Mouse (Mus musculus): ENCODE data around the gene Fgf5. TPM values are rescaled to one million over a fixed set of nuclear protein-coding genes. Genes with fewer than 3 reads are reported as not detected.

Gene Fgf5
- polyA plus RNA-seq (2011; ENCODE audit: insufficient read depth, insufficient read length, low replicate concordance, missing spikeins), result not detected in 2 replicates

DNA sequence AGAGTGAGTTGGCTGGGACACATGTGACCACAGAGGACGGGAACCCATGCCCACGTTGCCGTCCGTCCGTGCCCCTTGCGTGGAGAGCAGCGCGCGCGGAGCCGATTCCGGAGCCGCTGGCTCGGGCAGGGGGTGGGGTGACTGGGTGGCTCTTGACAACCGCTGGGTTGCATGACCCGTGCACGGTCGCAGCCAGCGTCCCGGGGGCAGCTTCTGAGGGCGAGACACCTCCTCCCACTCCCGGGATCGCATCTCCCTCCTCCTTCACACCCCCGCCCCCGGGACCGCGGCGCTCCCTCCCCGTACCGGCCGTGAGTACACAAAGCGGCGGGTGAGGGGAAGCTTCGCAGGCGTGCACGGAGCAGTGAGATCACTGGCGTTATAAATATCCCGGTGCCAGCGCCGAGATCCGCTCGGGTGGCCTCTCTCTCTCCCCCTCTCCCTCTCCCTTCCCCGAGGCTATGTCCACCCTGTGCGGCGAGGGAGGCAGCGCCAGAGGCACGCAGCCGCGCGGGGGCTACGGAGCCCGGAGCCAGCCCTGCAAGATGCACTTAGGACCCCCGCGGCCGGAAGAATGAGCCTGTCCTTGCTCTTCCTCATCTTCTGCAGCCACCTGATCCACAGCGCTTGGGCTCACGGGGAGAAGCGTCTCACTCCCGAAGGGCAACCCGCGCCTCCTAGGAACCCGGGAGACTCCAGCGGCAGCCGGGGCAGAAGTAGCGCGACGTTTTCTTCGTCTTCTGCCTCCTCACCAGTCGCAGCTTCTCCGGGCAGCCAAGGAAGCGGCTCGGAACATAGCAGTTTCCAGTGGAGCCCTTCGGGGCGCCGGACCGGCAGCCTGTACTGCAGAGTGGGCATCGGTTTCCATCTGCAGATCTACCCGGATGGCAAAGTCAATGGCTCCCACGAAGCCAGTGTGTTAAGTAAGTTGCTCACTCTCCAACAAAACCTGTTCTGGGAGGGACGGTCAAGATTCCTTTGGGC lies at the start of gene Fgf5:
Gene Fgf5 (plus strand): TSS at position 347 of the 984 bp plus-strand sequence.
- 1% methylated on average over 78 of the region's 80 CpGs for WGBS
- H3K4me3 ChIP-seq (replicated peaks; ENCODE audit: control insufficient read depth, low read depth, low read length), result no peak within 1 kb of the TSS
- H3K4me1 ChIP-seq (ENCODE audit: control insufficient read depth, insufficient read depth, low read length), result no peaks in the 10 kb centered on the region
- TF ChIP-seq POLR2A (IDR thresholded peaks at IDR 0.05; ENCODE audit: borderline replicate concordance, control insufficient read depth, low read depth, low read length) (no peak; the same call in 1 of the 2 replicates), CTCF (IDR thresholded peaks at IDR 0.05; ENCODE audit: control insufficient read depth, insufficient read depth, low read length) (no peak)
- H3K27ac ChIP-seq (ENCODE audit: control insufficient read depth, insufficient read depth, low read depth, low read length, poor library complexity), result no peak within 1 kb of the TSS; the same call in 1 of the 2 replicates

DNA sequence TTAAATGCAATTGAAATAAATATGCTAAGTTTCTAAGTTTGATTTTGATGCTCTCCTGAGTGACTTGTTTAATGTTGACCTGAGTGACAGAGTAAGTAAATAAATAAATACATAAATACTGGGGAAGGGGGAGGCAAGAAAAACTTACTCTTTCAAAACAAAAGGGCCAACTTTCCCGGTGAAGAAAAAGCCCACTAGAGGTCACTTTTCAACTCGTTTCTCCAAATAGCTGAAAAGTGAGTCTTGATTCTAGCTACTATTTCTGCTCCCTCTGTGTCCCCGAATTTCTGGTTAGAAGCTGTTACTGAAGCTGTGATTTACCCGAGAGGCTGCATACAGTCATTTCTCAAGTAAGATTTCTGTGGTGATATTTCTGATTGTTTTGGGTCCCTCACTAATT lies 41.5 kb upstream of the Fgf5 start:
- WGBS, result 62% methylated on average over 4 of the region's 4 CpGs
- no peak for TF ChIP-seq POLR2A (IDR thresholded peaks at IDR 0.05; ENCODE audit: borderline replicate concordance, control insufficient read depth, low read depth, low read length)
- TF ChIP-seq CTCF (IDR thresholded peaks at IDR 0.05; ENCODE audit: control insufficient read depth, insufficient read depth, low read length), result no peak

DNA sequence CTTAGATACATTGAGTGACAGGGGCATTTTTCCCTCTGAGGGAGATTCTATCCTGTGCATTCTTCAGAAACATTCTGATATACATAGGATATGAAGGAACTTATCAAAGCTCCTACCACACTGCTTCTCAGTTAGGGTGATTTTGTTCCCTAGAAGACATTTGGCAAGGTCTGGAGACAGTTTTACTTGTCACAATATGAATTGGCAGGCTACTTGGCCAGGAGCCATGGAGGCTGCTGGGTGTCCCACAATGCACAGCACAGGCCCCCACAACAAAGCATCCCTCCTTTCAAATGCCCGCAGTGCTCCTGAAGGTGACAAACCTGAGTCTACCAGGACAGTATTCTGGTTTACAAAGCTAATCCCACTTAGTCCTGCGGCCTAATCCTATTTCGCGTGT lies 32.0 kb upstream of the Fgf5 start:
- Histone ChIP-seq H3K27ac (ENCODE audit: control insufficient read depth, insufficient read depth, low read depth, low read length, poor library complexity) (no peak overlapping the region), H3K4me1 (ENCODE audit: control insufficient read depth, insufficient read depth, low read length) (no peaks in the 10 kb centered on the region), H3K4me3 (replicated peaks; ENCODE audit: control insufficient read depth, low read depth, low read length) (no peak overlapping the region)
- TF ChIP-seq CTCF (IDR thresholded peaks at IDR 0.05; ENCODE audit: control insufficient read depth, insufficient read depth, low read length) (no peak), POLR2A (IDR thresholded peaks at IDR 0.05; ENCODE audit: borderline replicate concordance, control insufficient read depth, low read depth, low read length) (no peak)
- WGBS, result 82% methylated on average over 4 of the region's 4 CpGs

More for the DNA sequence above, 41.5 kb upstream of the Fgf5 start:
- no peak overlapping the region for H3K4me3 ChIP-seq (replicated peaks; ENCODE audit: control insufficient read depth, low read depth, low read length)
- H3K4me1 ChIP-seq (ENCODE audit: control insufficient read depth, insufficient read depth, low read length), result no peaks in the 10 kb centered on the region
- no peak overlapping the region for H3K27ac ChIP-seq (ENCODE audit: control insufficient read depth, insufficient read depth, low read depth, low read length, poor library complexity)

DNA sequence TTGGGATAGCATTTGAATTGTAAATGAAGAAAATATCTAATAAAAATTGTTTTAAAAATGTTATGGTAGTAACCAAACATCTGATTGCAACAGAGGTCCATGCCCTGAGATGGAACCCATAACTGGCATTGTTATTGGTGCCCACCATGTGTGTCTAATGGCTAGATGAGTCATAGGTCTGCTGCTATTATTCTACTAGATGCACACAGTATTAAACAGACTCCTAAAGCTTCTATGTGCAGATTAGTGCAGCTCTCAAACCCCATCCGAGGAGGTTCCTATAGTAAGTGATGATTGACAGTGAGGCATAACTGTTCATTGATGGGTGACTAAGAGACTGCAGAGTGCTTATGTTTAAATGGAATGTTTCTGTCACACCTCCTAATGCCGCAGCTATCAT lies 27.3 kb upstream of the Fgf5 start:
- Histone ChIP-seq H3K4me1 (ENCODE audit: control insufficient read depth, insufficient read depth, low read length) (no peaks in the 10 kb centered on the region), H3K27ac (ENCODE audit: control insufficient read depth, insufficient read depth, low read depth, low read length, poor library complexity) (no peak overlapping the region), H3K4me3 (replicated peaks; ENCODE audit: control insufficient read depth, low read depth, low read length) (no peak overlapping the region)
- no peak for TF ChIP-seq CTCF (IDR thresholded peaks at IDR 0.05; ENCODE audit: control insufficient read depth, insufficient read depth, low read length)
- TF ChIP-seq POLR2A (IDR thresholded peaks at IDR 0.05; ENCODE audit: borderline replicate concordance, control insufficient read depth, low read depth, low read length), result no peak
- WGBS, result 80% methylated on average over 2 of the region's 2 CpGs

DNA sequence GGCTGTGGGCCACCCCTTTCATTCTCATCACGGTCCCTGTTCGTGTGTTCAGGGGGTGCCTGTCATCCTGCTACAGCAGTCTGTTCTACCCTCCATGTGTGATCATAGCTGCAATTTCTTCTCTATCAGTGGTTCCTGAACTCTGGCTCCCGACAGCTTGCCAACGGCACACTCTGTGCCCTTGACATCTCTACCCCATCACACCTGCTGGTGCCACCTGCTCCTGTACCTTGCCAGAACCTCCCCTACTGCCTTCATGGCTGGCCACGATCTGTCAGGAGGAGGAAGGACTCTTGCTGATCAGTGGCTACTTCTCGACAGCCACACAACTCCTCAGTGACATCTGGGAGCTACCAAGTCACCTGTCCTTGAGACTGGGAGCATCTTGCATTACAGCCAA lies 24.5 kb upstream of the Fgf5 start:
- 67% methylated on average over 6 of the region's 6 CpGs for WGBS
- Histone ChIP-seq H3K4me3 (replicated peaks; ENCODE audit: control insufficient read depth, low read depth, low read length) (no peak overlapping the region), H3K4me1 (ENCODE audit: control insufficient read depth, insufficient read depth, low read length) (no peaks in the 10 kb centered on the region), H3K27ac (ENCODE audit: control insufficient read depth, insufficient read depth, low read depth, low read length, poor library complexity) (no peak overlapping the region)
- TF ChIP-seq POLR2A (IDR thresholded peaks at IDR 0.05; ENCODE audit: borderline replicate concordance, control insufficient read depth, low read depth, low read length) (no peak), CTCF (IDR thresholded peaks at IDR 0.05; ENCODE audit: control insufficient read depth, insufficient read depth, low read length) (no peak)

DNA sequence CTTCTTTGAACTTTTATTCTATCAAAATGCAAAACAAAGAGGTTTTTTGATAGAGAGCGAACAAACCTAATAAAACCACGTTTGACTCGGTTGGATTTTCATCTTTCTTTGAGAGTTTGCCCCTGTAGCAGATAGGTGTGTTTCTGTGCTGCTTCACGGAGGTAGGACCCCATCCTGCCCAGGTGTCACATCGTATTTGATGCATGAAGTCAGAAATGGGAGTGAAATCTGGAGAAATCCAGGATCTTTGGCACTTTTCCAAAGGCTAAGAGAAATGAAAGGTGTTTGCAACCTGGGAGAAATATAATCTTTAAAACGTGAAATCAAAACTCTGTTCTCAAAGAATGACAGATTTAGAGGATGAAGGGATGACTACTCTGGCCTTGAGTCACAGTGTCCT lies 15.5 kb upstream of the Fgf5 start:
- H3K4me3 ChIP-seq (replicated peaks; ENCODE audit: control insufficient read depth, low read depth, low read length), result no peak overlapping the region
- WGBS, result 69% methylated on average over 6 of the region's 6 CpGs
- H3K27ac ChIP-seq (ENCODE audit: control insufficient read depth, insufficient read depth, low read depth, low read length, poor library complexity), result no peak overlapping the region
- TF ChIP-seq POLR2A (IDR thresholded peaks at IDR 0.05; ENCODE audit: borderline replicate concordance, control insufficient read depth, low read depth, low read length) (no peak), CTCF (IDR thresholded peaks at IDR 0.05; ENCODE audit: control insufficient read depth, insufficient read depth, low read length) (no peak)
- H3K4me1 ChIP-seq (ENCODE audit: control insufficient read depth, insufficient read depth, low read length), result no peaks in the 10 kb centered on the region

DNA sequence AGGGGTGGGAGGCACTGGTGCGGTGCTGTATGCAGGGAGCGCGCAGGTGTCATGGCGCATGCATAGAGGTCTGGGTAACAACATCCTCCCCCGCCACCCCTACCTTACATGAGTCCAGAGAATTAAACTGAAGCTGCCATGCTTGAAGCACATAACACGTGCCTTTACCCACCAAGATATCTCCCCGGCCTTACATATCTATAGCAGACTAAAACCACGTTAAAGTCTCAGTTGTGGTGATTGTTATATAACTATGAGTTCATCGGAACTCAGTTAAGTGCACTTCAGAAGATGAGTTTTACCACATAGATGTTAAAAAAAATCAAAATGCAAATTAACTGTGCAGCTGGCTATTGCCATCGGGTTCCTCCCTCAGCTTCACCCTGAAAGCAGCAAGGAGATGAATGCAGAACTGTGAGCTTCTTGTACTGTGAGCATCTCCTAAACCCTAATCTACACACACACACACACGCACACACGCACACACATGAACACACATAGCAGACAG lies 12.6 kb upstream of the Fgf5 start:
- WGBS, result 91% methylated on average over 12 of the region's 12 CpGs
- H3K4me1 ChIP-seq (ENCODE audit: control insufficient read depth, insufficient read depth, low read length), result no peaks in the 10 kb centered on the region
- H3K27ac ChIP-seq (ENCODE audit: control insufficient read depth, insufficient read depth, low read depth, low read length, poor library complexity), result no peak overlapping the region
- H3K4me3 ChIP-seq (replicated peaks; ENCODE audit: control insufficient read depth, low read depth, low read length), result no peak overlapping the region
- no peak for TF ChIP-seq CTCF (IDR thresholded peaks at IDR 0.05; ENCODE audit: control insufficient read depth, insufficient read depth, low read length)

GRCm38 (mm10) chr5:98245303-98245702 lies 8.7 kb upstream of the Fgf5 start:
- WGBS, result 46% methylated on average over 8 of the region's 8 CpGs
- no peak overlapping the region for H3K27ac ChIP-seq (ENCODE audit: control insufficient read depth, insufficient read depth, low read depth, low read length, poor library complexity)

More at GRCm38 (mm10) chr5:98245303-98245702, 8.7 kb upstream of the Fgf5 start:
- H3K4me3 ChIP-seq (replicated peaks; ENCODE audit: control insufficient read depth, low read depth, low read length), result no peak overlapping the region
- H3K4me1 ChIP-seq (ENCODE audit: control insufficient read depth, insufficient read depth, low read length), result no peaks in the 10 kb centered on the region
- TF ChIP-seq CTCF (IDR thresholded peaks at IDR 0.05; ENCODE audit: control insufficient read depth, insufficient read depth, low read length) (no peak), POLR2A (IDR thresholded peaks at IDR 0.05; ENCODE audit: borderline replicate concordance, control insufficient read depth, low read depth, low read length) (no peak)

Data from bone marrow, adult 2 months (tissue).